Mouse (Mus musculus) monocyte, adult 2 months (primary cell): ENCODE data around the gene Olfr822.
"Not testable (repeated sequence)": the region's sequence is repeated elsewhere in the genome, so short reads cannot be mapped to it uniquely, and the experiment has no call there.

Source experiments
- DNase-seq, 2 experiments: peaks; one replicate each; pipeline ENCODE4 v3.0.0; 2022; ENCODE audit warnings: low spot score in 2 of 2, low read depth in 1 of 2

Olfr822 gene

DNA sequence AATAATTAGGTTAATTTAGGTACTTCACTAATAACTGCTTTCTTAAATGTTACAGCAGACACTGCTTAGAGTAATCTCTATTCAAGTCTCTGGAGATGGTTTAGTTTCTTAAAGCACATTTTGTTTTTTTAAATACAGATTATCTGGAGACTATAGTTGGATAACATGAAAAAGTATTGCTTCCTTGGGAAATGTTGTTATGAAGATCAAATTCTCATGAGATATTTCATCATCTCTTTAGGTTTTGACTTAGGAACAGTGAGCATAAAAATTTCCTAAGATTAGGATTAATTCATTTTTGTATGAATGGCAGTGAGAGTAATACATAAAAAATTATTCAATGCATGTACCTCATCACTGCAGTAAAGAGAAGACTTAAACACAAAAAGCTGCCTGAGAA is at the start of gene Olfr822:
Gene Olfr822 (plus strand): TSS at position 301 of the 400 bp plus-strand sequence.
- DNase-seq: no peak

DNA sequence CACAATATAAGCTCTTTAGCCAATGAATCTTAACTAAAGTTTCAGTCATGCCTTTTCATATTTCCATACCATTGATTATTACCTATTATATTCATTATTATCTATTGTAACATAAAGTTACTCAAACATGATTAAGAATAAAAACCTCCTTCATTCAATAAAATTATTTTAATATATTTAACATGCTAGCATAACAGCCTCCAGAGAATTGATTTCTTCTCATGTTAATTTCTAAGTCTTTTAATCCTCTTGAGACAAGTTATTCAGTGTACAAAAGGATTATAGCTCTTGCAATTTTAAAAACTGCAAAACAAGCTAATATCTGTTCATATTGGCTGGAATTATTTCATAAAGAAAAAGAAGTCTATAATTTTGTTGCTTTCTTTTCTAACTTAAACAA is 41.0 kb upstream of the Olfr822 start, which contains the start of gene Olfr821:
Gene Olfr821 (plus strand): TSS at position 301 of the 400 bp plus-strand sequence.
- DNase-seq: no peak

GRCm38 (mm10) chr10:130037096-130037495 is 33.9 kb upstream of the Olfr822 start:
- DNase-seq: no peak

DNA sequence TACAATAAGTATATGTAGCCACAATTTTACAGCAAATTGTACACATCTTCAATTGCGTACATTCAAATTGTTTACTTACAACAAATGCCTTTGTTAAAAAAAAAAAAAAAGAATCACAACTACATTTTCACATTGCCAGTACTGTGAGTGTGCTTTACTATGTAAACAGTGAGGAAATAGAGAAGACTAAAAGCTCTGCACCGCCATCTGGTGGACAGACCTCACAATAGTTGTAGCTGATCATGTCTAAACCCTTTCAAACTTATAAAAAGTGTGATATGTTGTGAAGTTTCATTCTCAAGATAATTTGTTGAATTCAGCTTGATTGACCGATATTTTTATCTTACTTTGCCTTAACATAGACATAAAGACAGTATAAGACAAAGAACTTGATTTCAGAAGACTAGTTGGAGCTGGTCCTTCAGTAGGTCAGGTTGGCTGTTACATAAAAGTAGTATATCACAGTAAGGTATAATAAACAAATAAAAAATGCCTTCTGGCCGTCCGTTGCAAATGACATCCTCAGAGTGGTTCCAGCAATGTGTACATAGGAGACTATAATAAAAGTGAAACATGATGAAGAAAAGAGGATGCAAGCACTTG is 21.9 kb downstream of the Olfr822 start:
- no peak for DNase-seq

GRCm38 (mm10) chr10:130096104-130096503 is 25.1 kb downstream of the Olfr822 start:
- DNase-seq: no peak

GRCm38 (mm10) chr10:130115283-130115682 is 44.3 kb downstream of the Olfr822 start, which contains the start of gene Olfr823:
Olfr823 (minus strand) TSS chr10:130115383.
- DNase-seq: not testable (repeated sequence)

- DNase-seq: not testable (repeated sequence)
Measured at GRCm38 (mm10) chr10:130116045-130116444, 45.0 kb downstream of the Olfr822 start.
